9 mouse cellular contexts compared by ENCODE assay signal in genomic region chr15:5068801-5069518, GRCm38 (mm10). TPM values are rescaled to one million over a fixed set of nuclear protein-coding genes. Genes with fewer than 3 reads are reported as not detected.
A peak's percentile ranks its signal among the peaks of the same experiment; 100 is the strongest.
DNase-seq lines count a peak whose midpoint lies in the region; ATAC-seq lines count a peak whose summit lies in the region.
"Had no signal": no experiment of that assay in that cellular context is flagged by ENCODE, and none has a peak within 500 bp of the region (broad histone marks: within the 10 kb centered on the region; RNA-seq: fewer than 3 reads in every experiment).

No protein-coding gene starts in this region.

- H3K4me2 ChIP-seq in midbrain, embryonic 11.5 days: no peak overlapping the region
- H3K4me2 ChIP-seq in kidney, embryonic 15.5 days: no peak overlapping the region
- H3K4me2 ChIP-seq in limb, embryonic 12.5 days: no peak overlapping the region

- H3K9me3 ChIP-seq in midbrain, embryonic 10.5 days (replicated peaks): no peaks in the 10 kb centered on the region
- H3K9me3 ChIP-seq in midbrain, embryonic 11.5 days (ENCODE audit: control insufficient read depth, low read length): no peaks in the 10 kb centered on the region
- no peaks in the 10 kb centered on the region for H3K9me3 ChIP-seq in kidney, embryonic 15.5 days (replicated peaks)
- no peaks in the 10 kb centered on the region for H3K9me3 ChIP-seq in limb, embryonic 12.5 days
- H3K9me3 ChIP-seq: megakaryocyte, embryonic 14.5 days had no signal

- H3K27ac ChIP-seq in midbrain, embryonic 10.5 days (replicated peaks): no peak overlapping the region
- no peak overlapping the region for H3K27ac ChIP-seq in midbrain, embryonic 11.5 days (ENCODE audit: low read depth, low read length)
- no peak overlapping the region for H3K27ac ChIP-seq in kidney, embryonic 15.5 days
- no peak overlapping the region for H3K27ac ChIP-seq in limb, embryonic 12.5 days

- H3K4me1 ChIP-seq in midbrain, embryonic 10.5 days: no peaks in the 10 kb centered on the region
- H3K4me1 ChIP-seq in midbrain, embryonic 11.5 days (ENCODE audit: control insufficient read depth, insufficient read depth, low read length): no peaks in the 10 kb centered on the region
- H3K4me1 ChIP-seq in kidney, embryonic 15.5 days: no peaks in the 10 kb centered on the region
- no peaks in the 10 kb centered on the region for H3K4me1 ChIP-seq in limb, embryonic 12.5 days (replicated peaks)
- H3K4me1 ChIP-seq: megakaryocyte, embryonic 14.5 days had no signal

- 62% methylated on average over 15 of the region's 15 CpGs for WGBS in midbrain, embryonic 10.5 days
- WGBS in midbrain, embryonic 11.5 days: 59% methylated on average over 15 of the region's 15 CpGs
- 60% methylated on average over 15 of the region's 15 CpGs for WGBS in kidney, embryonic 15.5 days
- WGBS in limb, embryonic 12.5 days: 60% methylated on average over 15 of the region's 15 CpGs

- DNase-seq in midbrain, embryonic 10.5 days (ENCODE audit: low spot score): peak; percentile 19
- no peak for DNase-seq in midbrain, embryonic 11.5 days (ENCODE audit: low spot score, missing footprints)
- DNase-seq in cerebellum, postnatal 36 days: peak; percentile 43 to 48
- peak; percentile 39 for DNase-seq in heart, adult 8-10 months (ENCODE audit: low spot score)
- peak; percentile 60 for DNase-seq in retina, postnatal 7 days (ENCODE audit: low read depth, low spot score)
- DNase-seq in yolk sac, embryonic 10.5 days (ENCODE audit: low spot score): no peak

- no peaks in the 10 kb centered on the region for H3K27me3 ChIP-seq in midbrain, embryonic 10.5 days (ENCODE audit: low read depth, poor library complexity, severe bottlenecking)
- no peaks in the 10 kb centered on the region for H3K27me3 ChIP-seq in midbrain, embryonic 11.5 days (ENCODE audit: control insufficient read depth, insufficient read depth, low read length)
- no peaks in the 10 kb centered on the region for H3K27me3 ChIP-seq in kidney, embryonic 15.5 days
- H3K27me3 ChIP-seq in limb, embryonic 12.5 days: no peaks in the 10 kb centered on the region
- H3K27me3 ChIP-seq: megakaryocyte, embryonic 14.5 days had no signal

- no peak for ATAC-seq in midbrain, embryonic 11.5 days (ENCODE audit: low FRiP score)
- peak; percentile 54; the same call in 1 of the 2 replicates for ATAC-seq in kidney, embryonic 15.5 days (replicated peaks; ENCODE audit: low FRiP score)
- peak; percentile 63; the same call in 1 of the 2 replicates for ATAC-seq in limb, embryonic 12.5 days (ENCODE audit: insufficient number of reproducible peaks, insufficient read depth, low FRiP score, low TSS enrichment, low read depth)

- H3K36me3 ChIP-seq in midbrain, embryonic 10.5 days: no peaks in the 10 kb centered on the region
- no peaks in the 10 kb centered on the region for H3K36me3 ChIP-seq in midbrain, embryonic 11.5 days (ENCODE audit: control insufficient read depth, insufficient read depth, low read length)
- no peaks in the 10 kb centered on the region for H3K36me3 ChIP-seq in kidney, embryonic 15.5 days
- H3K36me3 ChIP-seq in limb, embryonic 12.5 days: no peaks in the 10 kb centered on the region

- no peak overlapping the region for H3K9ac ChIP-seq in midbrain, embryonic 11.5 days (ENCODE audit: low read length)
- H3K9ac ChIP-seq in kidney, embryonic 15.5 days: no peak overlapping the region
- H3K9ac ChIP-seq in limb, embryonic 12.5 days (replicated peaks): no peak overlapping the region

- no peak overlapping the region for H3K4me3 ChIP-seq in midbrain, embryonic 10.5 days
- no peak overlapping the region for H3K4me3 ChIP-seq in midbrain, embryonic 11.5 days (ENCODE audit: low read depth, low read length)
- H3K4me3 ChIP-seq in kidney, embryonic 15.5 days (replicated peaks): no peak overlapping the region
- no peak overlapping the region for H3K4me3 ChIP-seq in limb, embryonic 12.5 days (replicated peaks)
- H3K4me3 ChIP-seq: megakaryocyte, embryonic 14.5 days had no signal

RNA-seq across cellular contexts. Expression of gene C7, which starts 5.4 kb away (rescaled TPM):
- polyA plus RNA-seq in midbrain, embryonic 10.5 days (2016; fragmentation: Nextera tagmentation; extraction: Ambion mirVana): not detected in 2 replicates
- 0.08 and 0.11 TPM in 2 replicates for polyA plus RNA-seq in midbrain, embryonic 11.5 days (2014; fragmentation: Nextera tagmentation; extraction: Ambion mirVana)
- total RNA-seq in heart, adult 8-10 months (2022): 1 to 10 TPM in 2 of 4 experiments, under 1 TPM in 2; 0.65 to 5.3 (median 2.5) TPM
- polyA plus RNA-seq in kidney, embryonic 15.5 days (2015; fragmentation: Nextera tagmentation; extraction: Ambion mirVana): 0.08 and 0.18 TPM in 2 replicates
- not detected in 2 replicates for polyA plus RNA-seq in limb, embryonic 12.5 days (2016; fragmentation: Nextera tagmentation; extraction: Ambion mirVana)

RNA-seq across cellular contexts. Expression of gene Card6, which starts 39.4 kb away (rescaled TPM):
- polyA plus RNA-seq in midbrain, embryonic 10.5 days (2016; fragmentation: Nextera tagmentation; extraction: Ambion mirVana): 0.68 and 0.77 TPM in 2 replicates
- polyA plus RNA-seq in midbrain, embryonic 11.5 days (2014; fragmentation: Nextera tagmentation; extraction: Ambion mirVana): 0.63 and 1.5 TPM in 2 replicates
- total RNA-seq in heart, adult 8-10 months (2022): 1 to 10 TPM; 8.1 to 9.1 (median 8.7) TPM
- 1.8 and 2.1 TPM in 2 replicates for polyA plus RNA-seq in kidney, embryonic 15.5 days (2015; fragmentation: Nextera tagmentation; extraction: Ambion mirVana)
- polyA plus RNA-seq in limb, embryonic 12.5 days (2016; fragmentation: Nextera tagmentation; extraction: Ambion mirVana): 0.70 and 0.73 TPM in 2 replicates

RNA-seq across cellular contexts. Expression of gene Rpl37, which starts 47.5 kb away (rescaled TPM):
- polyA plus RNA-seq in midbrain, embryonic 10.5 days (2016; fragmentation: Nextera tagmentation; extraction: Ambion mirVana): 382 and 459 TPM in 2 replicates
- 475 and 516 TPM in 2 replicates for polyA plus RNA-seq in midbrain, embryonic 11.5 days (2014; fragmentation: Nextera tagmentation; extraction: Ambion mirVana)
- total RNA-seq in heart, adult 8-10 months (2022): 100 to 1,000 TPM; 173 to 245 (median 203) TPM
- 602 and 688 TPM in 2 replicates for polyA plus RNA-seq in kidney, embryonic 15.5 days (2015; fragmentation: Nextera tagmentation; extraction: Ambion mirVana)
- 582 and 603 TPM in 2 replicates for polyA plus RNA-seq in limb, embryonic 12.5 days (2016; fragmentation: Nextera tagmentation; extraction: Ambion mirVana)

Comparison
In these comparisons a context has a peak if more than half of its experiments do, and no peak if none do; other contexts are left out.
1. DNase-seq: peak in midbrain, embryonic 10.5 days (single experiment), cerebellum, postnatal 36 days (2 of 2), heart, adult 8-10 months (single experiment) and retina, postnatal 7 days (single experiment); none in midbrain, embryonic 11.5 days (single experiment) and yolk sac, embryonic 10.5 days (single experiment).